Mouse (Mus musculus) fat pad, adult 2 months (tissue): ENCODE results near the gene Crygb.
"Not testable (repeated sequence)": the region's sequence is repeated elsewhere in the genome, so short reads cannot be mapped to it uniquely, and the experiment has no call there.

Experiments
- DNase-seq: peaks from one replicate; pipeline ENCODE4 v3.0.0-alpha.2; 2011; ENCODE audit warnings: low read depth, low spot score; ENCODE audit errors: extremely low read depth

The Crygb gene

GRCm38 (mm10) chr1:65073589-65073988, 8.5 kb downstream of the Crygb start, which contains the start of gene Crygc:
Gene Crygc, minus strand, starts transcription at chr1:65073689.
- DNase-seq, result no peak

- DNase-seq, result no peak
These were observed 14.2 kb downstream of the Crygb start for GRCm38 (mm10) chr1:65067842-65068241.

GRCm38 (mm10) chr1:65064201-65064600, 17.9 kb downstream of the Crygb start:
- no peak for DNase-seq

- no peak for DNase-seq
These were observed 18.7 kb downstream of the Crygb start, which contains the start of gene Crygd for GRCm38 (mm10) chr1:65063352-65063751. Gene Crygd, minus strand, starts transcription at chr1:65063452.

- DNase-seq, result no peak
These were observed 29.9 kb downstream of the Crygb start for GRCm38 (mm10) chr1:65052140-65052539.

GRCm38 (mm10) chr1:65051696-65052095, 30.4 kb downstream of the Crygb start:
- DNase-seq, result no peak

GRCm38 (mm10) chr1:65050952-65051351, 31.1 kb downstream of the Crygb start, which contains the start of gene Cryge:
Gene Cryge, minus strand, starts transcription at chr1:65051149.
- DNase-seq, result not testable (repeated sequence)

- no peak for DNase-seq
These were observed 33.3 kb downstream of the Crygb start for GRCm38 (mm10) chr1:65048781-65049180.

- DNase-seq, result no peak
These were observed 35.5 kb downstream of the Crygb start for GRCm38 (mm10) chr1:65046401-65047109.

GRCm38 (mm10) chr1:65043433-65043832, 38.7 kb downstream of the Crygb start:
- no peak for DNase-seq

GRCm38 (mm10) chr1:65041837-65042236, 40.3 kb downstream of the Crygb start:
- DNase-seq, result peak; percentile 34

GRCm38 (mm10) chr1:65040806-65041205, 41.3 kb downstream of the Crygb start:
- DNase-seq, result no peak

GRCm38 (mm10) chr1:65039679-65040078, 42.4 kb downstream of the Crygb start:
- DNase-seq, result no peak

GRCm38 (mm10) chr1:65037542-65037941, 44.5 kb downstream of the Crygb start:
- no peak for DNase-seq

GRCm38 (mm10) chr1:65035513-65035912, 46.6 kb downstream of the Crygb start:
- DNase-seq, result no peak

GRCm38 (mm10) chr1:65032641-65033040, 49.4 kb downstream of the Crygb start, which contains the start of gene Akr1cl:
Gene Akr1cl, minus strand, starts transcription at chr1:65032759.
- DNase-seq, result no peak
